ENCODE assay signal across 16 mouse cellular contexts in genomic region chr2:167798076-167798782, GRCm38 (mm10).
DNase-seq lines count a peak whose midpoint lies in the region; ATAC-seq lines count a peak whose summit lies in the region.
"Had no signal": no experiment of that assay in that cellular context is flagged by ENCODE, and none has a peak within 500 bp of the region (broad histone marks: within the 10 kb centered on the region; RNA-seq: fewer than 3 reads in every experiment).

No protein-coding gene starts in this region.

- H3K4me1 ChIP-seq in embryonic facial prominence, embryonic 10.5 days = peaks cover 16% of the 10 kb centered on the region
- H3K4me1 ChIP-seq in heart, embryonic 15.5 days (replicated peaks) = peaks cover 22% of the 10 kb centered on the region
- peaks cover 22% of the 10 kb centered on the region for H3K4me1 ChIP-seq in limb, embryonic 10.5 days
- H3K4me1 ChIP-seq: hindbrain, embryonic 12.5 days; midbrain, embryonic 13.5 days had no signal

- no peak overlapping the region for H3K9ac ChIP-seq in heart, embryonic 15.5 days
- H3K9ac ChIP-seq: hindbrain, embryonic 12.5 days; midbrain, embryonic 13.5 days had no signal

- 0 out of 2 replicates have a peak overlapping the region, but pooled peaks have one; percentile 19 for H3K27ac ChIP-seq in embryonic facial prominence, embryonic 10.5 days (replicated peaks)
- H3K27ac ChIP-seq in heart, embryonic 15.5 days = 0 out of 2 replicates have a peak overlapping the region, but pooled peaks have one; percentile 29
- peak overlapping the region; percentile 25; the same call in 1 of the 2 replicates for H3K27ac ChIP-seq in limb, embryonic 10.5 days
- H3K27ac ChIP-seq: hindbrain, embryonic 12.5 days; layer of hippocampus, adult 2 months; midbrain, embryonic 13.5 days had no signal

- 83% methylated on average over 11 of the region's 11 CpGs for WGBS in embryonic facial prominence, embryonic 10.5 days
- 75% methylated on average over 11 of the region's 11 CpGs for WGBS in heart, embryonic 15.5 days
- 89% methylated on average over 11 of the region's 11 CpGs for WGBS in limb, embryonic 10.5 days

- no peaks in the 10 kb centered on the region for H3K36me3 ChIP-seq in embryonic facial prominence, embryonic 10.5 days (replicated peaks)
- no peaks in the 10 kb centered on the region for H3K36me3 ChIP-seq in heart, embryonic 15.5 days
- H3K36me3 ChIP-seq in limb, embryonic 10.5 days = no peaks in the 10 kb centered on the region
- H3K36me3 ChIP-seq: hindbrain, embryonic 12.5 days; midbrain, embryonic 13.5 days had no signal

- H3K9me3 ChIP-seq in embryonic facial prominence, embryonic 10.5 days = no peaks in the 10 kb centered on the region
- no peaks in the 10 kb centered on the region for H3K9me3 ChIP-seq in heart, embryonic 15.5 days (replicated peaks)
- no peaks in the 10 kb centered on the region for H3K9me3 ChIP-seq in limb, embryonic 10.5 days (replicated peaks)
- H3K9me3 ChIP-seq: hindbrain, embryonic 12.5 days; midbrain, embryonic 13.5 days had no signal

- H3K4me3 ChIP-seq in embryonic facial prominence, embryonic 10.5 days = no peak overlapping the region
- H3K4me3 ChIP-seq in heart, embryonic 15.5 days = no peak overlapping the region
- no peak overlapping the region for H3K4me3 ChIP-seq in limb, embryonic 10.5 days
- H3K4me3 ChIP-seq: hindbrain, embryonic 12.5 days; layer of hippocampus, adult 2 months; midbrain, embryonic 13.5 days had no signal

- DNase-seq in kidney, postnatal 4 days = peak; percentile 36 to 37
- no peak for DNase-seq in kidney, postnatal 36 days
- no peak for DNase-seq in embryonic facial prominence, embryonic 10.5 days (ENCODE audit: low spot score)
- no peak for DNase-seq in limb, embryonic 10.5 days (ENCODE audit: low spot score)
- no peak for DNase-seq in layer of hippocampus, adult 8-10 months (ENCODE audit: low spot score in 2 of 2)
- DNase-seq: cerebellum, adult 2 months; gastrocnemius, postnatal 10 days; right cerebral cortex, postnatal 4 days; thymus, adult 18-20 months had no signal

- no peaks in the 10 kb centered on the region for H3K27me3 ChIP-seq in embryonic facial prominence, embryonic 10.5 days (replicated peaks; ENCODE audit: low read depth, poor library complexity, severe bottlenecking)
- H3K27me3 ChIP-seq in heart, embryonic 15.5 days = no peaks in the 10 kb centered on the region
- H3K27me3 ChIP-seq in limb, embryonic 10.5 days (ENCODE audit: low read depth, poor library complexity, severe bottlenecking) = no peaks in the 10 kb centered on the region
- H3K27me3 ChIP-seq: hindbrain, embryonic 12.5 days; midbrain, embryonic 13.5 days had no signal

- ATAC-seq in heart, embryonic 15.5 days (replicated peaks; ENCODE audit: insufficient number of reproducible peaks, insufficient read depth, low FRiP score, low read depth) = no peak
- no peak for ATAC-seq in activated CD4-positive, CD25-positive, alpha-beta regulatory T cell, adult 4 months
- ATAC-seq in megakaryocyte progenitor cell, adult 5-6 weeks (replicated peaks; ENCODE audit: poor library complexity) = no peak
- ATAC-seq: forebrain, embryonic 16.5 days; midbrain, embryonic 13.5 days had no signal

- no peak overlapping the region for H3K4me2 ChIP-seq in heart, embryonic 15.5 days
- H3K4me2 ChIP-seq: hindbrain, embryonic 12.5 days; midbrain, embryonic 13.5 days had no signal

Comparison
In these comparisons a context has a peak if more than half of its experiments do, and no peak if none do; other contexts are left out.
1. DNase-seq: peak in kidney, postnatal 4 days (2 of 2); none in kidney, postnatal 36 days (0 of 2), embryonic facial prominence, embryonic 10.5 days (single experiment), limb, embryonic 10.5 days (single experiment) and layer of hippocampus, adult 8-10 months (0 of 2).
2. Peak in every context shown above with its lines, with median percentiles within 50 percentile points of each other: H3K27ac ChIP-seq.